Mouse (Mus musculus) G1E (cell line): ENCODE results near the gene Nppa. TPM values are rescaled to one million over a fixed set of nuclear protein-coding genes. Genes with fewer than 3 reads are reported as not detected.
"Not testable (repeated sequence)": the region's sequence is repeated elsewhere in the genome, so short reads cannot be mapped to it uniquely, and the experiment has no call there.

ENCODE experiments used
- ATAC-seq: 2 replicates; pipeline ENCODE4 v1.8.0; 2016; ENCODE audit warnings: mild to moderate bottlenecking; ENCODE audit not compliant: insufficient number of reproducible peaks, poor library complexity, low FRiP score, severe bottlenecking; ENCODE audit errors: extremely low read depth
- DNase-seq: peaks from one replicate; pipeline ENCODE4 v3.0.0; 2012; ENCODE audit warnings: low spot score
- H3K27me3 ChIP-seq: 2 replicates; pipeline ENCODE4 v1.6.1; 2012; ENCODE audit warnings: mild to moderate bottlenecking, low read length, inconsistent platforms; ENCODE audit not compliant: insufficient read depth
- H3K36me3 ChIP-seq: replicated peaks from 2 replicates; pipeline ENCODE3; 2012; ENCODE audit warnings: mild to moderate bottlenecking, inconsistent platforms
- H3K4me1 ChIP-seq: 2 replicates; pipeline ENCODE4 v1.6.1; 2012; ENCODE audit warnings: low read depth, low read length, inconsistent platforms, mixed read lengths; ENCODE audit not compliant: insufficient read depth
- H3K4me3 ChIP-seq: 2 replicates; pipeline ENCODE4 v1.5.1; 2012; ENCODE audit warnings: low read depth, mild to moderate bottlenecking, inconsistent platforms, low read length, moderate library complexity, mixed read lengths
- H3K9me3 ChIP-seq: replicated peaks from 2 replicates; pipeline ENCODE4 v1.6.1; 2012; ENCODE audit warnings: inconsistent platforms
- CTCF ChIP-seq: IDR thresholded peaks from 2 replicates; pipeline ENCODE4 v1.5.1; 2012; ENCODE audit warnings: low read depth, low read length, inconsistent platforms, mixed read lengths
- GATA1 ChIP-seq: IDR thresholded peaks from 2 replicates; pipeline ENCODE4 v1.6.1; 2012; ENCODE audit warnings: borderline replicate concordance, low read length, inconsistent platforms, mixed read lengths
- GATA2 ChIP-seq: IDR thresholded peaks from 2 replicates; pipeline ENCODE4 v1.6.1; 2012; ENCODE audit warnings: low read depth, low read length, inconsistent platforms, borderline replicate concordance
- POLR2AphosphoS5 ChIP-seq: IDR thresholded peaks from 2 replicates; pipeline ENCODE4 v1.6.1; 2012; ENCODE audit warnings: low read depth, low read length, inconsistent platforms; ENCODE audit not compliant: insufficient replicate concordance
- TAL1 ChIP-seq: conservative IDR thresholded peaks from 2 replicates; pipeline ENCODE4 v1.6.1; 2012; ENCODE audit warnings: low read depth, low read length, inconsistent platforms, mixed read lengths
- polyA plus RNA-seq: library from polyadenylated mRNA; stranded (reverse); fragments of >175 nt; gene quantifications from 2 replicates; pipeline ENCODE4 v1.2.3, GENCODE M21; 2012
- total RNA-seq, 2 experiments: library from RNA; stranded (forward) in 1 of 2; stranded (reverse) in 1 of 2; fragments of 200-1000 nt in 1 of 2; fragments of >200 nt in 1 of 2; fragmentation: Nextera tagmentation in 1 of 2; gene quantifications; 2 replicates each; pipeline ENCODE4 v1.2.3; 2014 to 2017

Nppa gene
- total and polyA plus RNA-seq, 3 experiments, result not detected

- Histone ChIP-seq H3K36me3 (peaks cover 54% of the 10 kb centered on the region), H3K4me1 (peaks cover 84% of the 10 kb centered on the region), H3K4me3 (peak overlapping the region; percentile 39; the same call in 1 of the 2 replicates), H3K9me3 (no peaks in the 10 kb centered on the region), H3K27me3 (no peaks in the 10 kb centered on the region)
- TF ChIP-seq CTCF (no peak), TAL1 (no peak), GATA2 (no peak), GATA1 (no peak)
- DNase-seq (no peak), ATAC-seq (no peak)
These were observed 43.6 kb downstream of the Nppa start for GRCm38 (mm10) chr4:148044113-148044512.

- H3K9me3 ChIP-seq, result no peaks in the 10 kb centered on the region
- peaks cover 72% of the 10 kb centered on the region for H3K36me3 ChIP-seq
- peak overlapping the region; percentile 19; the same call in 1 of the 2 replicates for H3K4me3 ChIP-seq
- ATAC-seq (peak; percentile 94), DNase-seq (peak; percentile 79)
- H3K27me3 ChIP-seq, result no peaks in the 10 kb centered on the region
- peaks cover 60% of the 10 kb centered on the region for H3K4me1 ChIP-seq
- TF ChIP-seq POLR2AphosphoS5 (no peak), GATA1 (no peak), TAL1 (peak; percentile 96)
These were observed 46.0 kb downstream of the Nppa start for GRCm38 (mm10) chr4:148046450-148047031.

GRCm38 (mm10) chr4:148050396-148050914, 49.9 kb downstream of the Nppa start:
- peaks cover 75% of the 10 kb centered on the region for H3K36me3 ChIP-seq
- peaks cover 31% of the 10 kb centered on the region for H3K4me1 ChIP-seq
- ATAC-seq, DNase-seq, H3K9me3 ChIP-seq, H3K27me3 ChIP-seq, H3K4me3 ChIP-seq: not testable (repeated sequence)

GRCm38 (mm10) chr4:148051046-148051776, 50.7 kb downstream of the Nppa start:
- ATAC-seq (no peak), DNase-seq (no peak)
- Histone ChIP-seq H3K36me3 (peaks cover 79% of the 10 kb centered on the region), H3K27me3 (no peaks in the 10 kb centered on the region), H3K9me3 (no peaks in the 10 kb centered on the region), H3K4me1 (peaks cover 24% of the 10 kb centered on the region), H3K4me3 (no peak overlapping the region)
- TF ChIP-seq POLR2AphosphoS5 (no peak), CTCF (no peak), GATA2 (no peak), GATA1 (no peak)

Other genes starting within 250 kb of the Nppa start
- 121 and 143 TPM in 2 replicates for gene Zfp984, start 190.9 kb upstream of the Nppa start, total RNA-seq (2014; fragmentation: Nextera tagmentation)
- gene Zfp984, start 190.9 kb upstream of the Nppa start, total RNA-seq (2017), result 27.0 and 36.5 TPM in 2 replicates
- gene Zfp984, start 190.9 kb upstream of the Nppa start, polyA plus RNA-seq, result 1.8 and 2.5 TPM in 2 replicates
- 12.4 and 15.2 TPM in 2 replicates for gene Zfp933, start 152.4 kb upstream of the Nppa start, total RNA-seq (2014; fragmentation: Nextera tagmentation)
- gene Zfp933, start 152.4 kb upstream of the Nppa start, total RNA-seq (2017), result 9.3 and 10.9 TPM in 2 replicates
- 0.11 and 0.15 TPM in 2 replicates for gene Zfp933, start 152.4 kb upstream of the Nppa start, polyA plus RNA-seq
- not detected in 2 replicates for gene Miip, start 131.9 kb upstream of the Nppa start, total RNA-seq (2014; fragmentation: Nextera tagmentation)
- gene Miip, start 131.9 kb upstream of the Nppa start, total RNA-seq (2017), result 0.05 TPM in 1 of 2 replicates, not detected in the other
- gene Miip, start 131.9 kb upstream of the Nppa start, polyA plus RNA-seq, result 0.06 TPM in 1 of 2 replicates, not detected in the other
- gene Fv1, start 131.7 kb upstream of the Nppa start, total RNA-seq (2014; fragmentation: Nextera tagmentation), result not detected in 2 replicates
- gene Fv1, start 131.7 kb upstream of the Nppa start, total RNA-seq (2017), result not detected in 2 replicates
- not detected in 2 replicates for gene Fv1, start 131.7 kb upstream of the Nppa start, polyA plus RNA-seq
- gene Mfn2, start 96.0 kb upstream of the Nppa start, total RNA-seq (2014; fragmentation: Nextera tagmentation), result 18.6 and 21.0 TPM in 2 replicates
- gene Mfn2, start 96.0 kb upstream of the Nppa start, total RNA-seq (2017), result 14.8 and 18.3 TPM in 2 replicates
- 14.6 and 18.9 TPM in 2 replicates for gene Mfn2, start 96.0 kb upstream of the Nppa start, polyA plus RNA-seq
- gene Plod1, start 64.0 kb upstream of the Nppa start, total RNA-seq (2014; fragmentation: Nextera tagmentation), result 0.44 and 2.3 TPM in 2 replicates
- gene Plod1, start 64.0 kb upstream of the Nppa start, total RNA-seq (2017), result 2.9 and 4.6 TPM in 2 replicates
- 0.75 and 0.90 TPM in 2 replicates for gene Plod1, start 64.0 kb upstream of the Nppa start, polyA plus RNA-seq
- gene 2510039O18Rik, start 59.8 kb upstream of the Nppa start, total RNA-seq (2014; fragmentation: Nextera tagmentation), result 27.5 and 33.5 TPM in 2 replicates
- 31.5 and 37.2 TPM in 2 replicates for gene 2510039O18Rik, start 59.8 kb upstream of the Nppa start, total RNA-seq (2017)
- 84.0 and 84.6 TPM in 2 replicates for gene 2510039O18Rik, start 59.8 kb upstream of the Nppa start, polyA plus RNA-seq
- gene Nppb, start 14.9 kb upstream of the Nppa start, total RNA-seq (2014; fragmentation: Nextera tagmentation), result not detected in 2 replicates
- gene Nppb, start 14.9 kb upstream of the Nppa start, total RNA-seq (2017), result not detected in 2 replicates
- not detected in 2 replicates for gene Nppb, start 14.9 kb upstream of the Nppa start, polyA plus RNA-seq
- gene Clcn6, start 38.1 kb downstream of the Nppa start, total RNA-seq (2014; fragmentation: Nextera tagmentation), result 20.1 and 21.0 TPM in 2 replicates
- gene Clcn6, start 38.1 kb downstream of the Nppa start, total RNA-seq (2017), result 13.6 and 16.1 TPM in 2 replicates
- gene Clcn6, start 38.1 kb downstream of the Nppa start, polyA plus RNA-seq, result 5.2 and 6.2 TPM in 2 replicates
- 7.0 and 12.5 TPM in 2 replicates for gene Mthfr, start 38.4 kb downstream of the Nppa start, total RNA-seq (2014; fragmentation: Nextera tagmentation)
- 7.3 and 9.4 TPM in 2 replicates for gene Mthfr, start 38.4 kb downstream of the Nppa start, total RNA-seq (2017)
- 6.3 and 9.2 TPM in 2 replicates for gene Mthfr, start 38.4 kb downstream of the Nppa start, polyA plus RNA-seq
- 7.7 and 10.8 TPM in 2 replicates for gene Agtrap, start 87.3 kb downstream of the Nppa start, total RNA-seq (2014; fragmentation: Nextera tagmentation)
- 9.4 and 10.7 TPM in 2 replicates for gene Agtrap, start 87.3 kb downstream of the Nppa start, total RNA-seq (2017)
- 4.5 and 6.4 TPM in 2 replicates for gene Agtrap, start 87.3 kb downstream of the Nppa start, polyA plus RNA-seq
- gene Mad2l2, start 129.7 kb downstream of the Nppa start, total RNA-seq (2014; fragmentation: Nextera tagmentation), result 25.1 and 40.0 TPM in 2 replicates
- gene Mad2l2, start 129.7 kb downstream of the Nppa start, total RNA-seq (2017), result 9.4 and 14.9 TPM in 2 replicates
- 23.8 and 24.6 TPM in 2 replicates for gene Mad2l2, start 129.7 kb downstream of the Nppa start, polyA plus RNA-seq
- gene Draxin, start 130.0 kb downstream of the Nppa start, total RNA-seq (2014; fragmentation: Nextera tagmentation), result not detected in 2 replicates
- under 0.01 and 0.16 TPM in 2 replicates for gene Draxin, start 130.0 kb downstream of the Nppa start, total RNA-seq (2017)
- gene Draxin, start 130.0 kb downstream of the Nppa start, polyA plus RNA-seq, result not detected in 2 replicates
- gene Fbxo6, start 151.4 kb downstream of the Nppa start, total RNA-seq (2014; fragmentation: Nextera tagmentation), result 108 and 115 TPM in 2 replicates
- gene Fbxo6, start 151.4 kb downstream of the Nppa start, total RNA-seq (2017), result 34.1 and 39.7 TPM in 2 replicates
- gene Fbxo6, start 151.4 kb downstream of the Nppa start, polyA plus RNA-seq, result 57.1 and 63.0 TPM in 2 replicates
- 7.5 and 10.1 TPM in 2 replicates for gene Fbxo44, start 159.8 kb downstream of the Nppa start, total RNA-seq (2014; fragmentation: Nextera tagmentation)
- gene Fbxo44, start 159.8 kb downstream of the Nppa start, total RNA-seq (2017), result 5.0 and 6.6 TPM in 2 replicates
- gene Fbxo44, start 159.8 kb downstream of the Nppa start, polyA plus RNA-seq, result 3.0 and 3.3 TPM in 2 replicates
- gene Fbxo2, start 159.9 kb downstream of the Nppa start, total RNA-seq (2014; fragmentation: Nextera tagmentation), result not detected in 2 replicates
- gene Fbxo2, start 159.9 kb downstream of the Nppa start, total RNA-seq (2017), result 0.49 and 0.64 TPM in 2 replicates
- 0.12 and 0.44 TPM in 2 replicates for gene Fbxo2, start 159.9 kb downstream of the Nppa start, polyA plus RNA-seq